Mouse (Mus musculus): Measurements from ENCODE around the gene Stambpl1.

- TF ChIP-seq CTCF (IDR thresholded peaks at IDR 0.05) (no peak), EP300 (IDR thresholded peaks at IDR 0.05) (no peak)
Observed at GRCm38 (mm10) chr19:34209930-34210581, 18.0 kb downstream of the Stambpl1 start.

All from lung, postnatal 0 days (tissue).